Mouse (Mus musculus): Measurements from ENCODE around the gene Rbfox2.

DNA sequence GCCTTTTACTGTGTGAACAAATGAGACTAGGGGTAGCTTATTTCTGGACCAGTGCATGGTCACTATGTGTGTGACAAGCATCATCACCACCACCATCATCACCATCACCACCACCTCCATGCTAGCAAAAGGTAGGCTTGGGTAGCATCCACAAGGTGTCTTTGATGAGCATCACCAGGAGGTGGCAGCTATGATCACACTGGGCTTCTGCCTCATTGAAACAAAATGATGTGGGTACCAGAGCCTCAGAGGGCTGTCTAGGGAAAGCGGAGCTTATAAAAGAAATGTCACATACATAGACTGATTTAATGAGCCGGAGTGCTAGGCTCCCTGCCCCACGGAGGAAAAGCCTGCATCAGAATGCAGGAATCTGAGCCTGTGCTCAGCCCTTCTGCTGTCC lies 31.1 kb upstream of the Rbfox2 start:
- TF ChIP-seq CTCF (IDR thresholded peaks at IDR 0.05; ENCODE audit: low read depth) (no peak), EP300 (IDR thresholded peaks at IDR 0.05; ENCODE audit: low read depth) (no peak)

Measured in liver, embryonic 14.5 days (tissue).